Mouse (Mus musculus) CD8-positive naive resting alpha-beta T cell, adult 2 months (primary cell): Measurements from ENCODE around the gene Ndufv2.

Experiments
- DNase-seq, 2 experiments: peaks; one replicate each; pipeline ENCODE4 v3.0.0; 2022; ENCODE audit warnings: low read depth in 2 of 2, low spot score in 2 of 2

Gene Ndufv2

GRCm38 (mm10) chr17:66101380-66102330, at the start of gene Ndufv2:
Gene Ndufv2 (minus strand): TSS chr17:66101559.
- DNase-seq = peak; percentile 81 to 82

DNA sequence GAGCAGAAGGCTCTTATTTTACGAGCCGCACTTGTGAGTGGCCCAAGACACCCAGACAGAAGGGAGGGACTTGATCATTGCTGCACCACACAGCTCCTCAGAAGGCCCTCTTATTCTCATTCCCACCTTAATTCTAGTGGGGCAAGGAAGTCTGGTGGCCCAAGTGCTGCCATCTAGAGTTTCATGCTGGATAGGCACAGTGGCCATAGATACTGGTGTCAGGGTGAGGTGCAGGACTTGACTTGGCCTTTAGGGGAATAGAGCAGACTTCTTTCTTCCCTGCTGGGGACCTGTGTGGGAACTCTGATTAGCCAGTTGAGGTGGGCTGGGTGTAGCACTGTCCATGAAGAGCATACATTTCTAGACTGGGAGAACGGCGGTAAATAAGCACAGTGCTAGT, 29.9 kb upstream of the Ndufv2 start:
- DNase-seq = peak in 1 of 2 experiments; percentile 16

DNA sequence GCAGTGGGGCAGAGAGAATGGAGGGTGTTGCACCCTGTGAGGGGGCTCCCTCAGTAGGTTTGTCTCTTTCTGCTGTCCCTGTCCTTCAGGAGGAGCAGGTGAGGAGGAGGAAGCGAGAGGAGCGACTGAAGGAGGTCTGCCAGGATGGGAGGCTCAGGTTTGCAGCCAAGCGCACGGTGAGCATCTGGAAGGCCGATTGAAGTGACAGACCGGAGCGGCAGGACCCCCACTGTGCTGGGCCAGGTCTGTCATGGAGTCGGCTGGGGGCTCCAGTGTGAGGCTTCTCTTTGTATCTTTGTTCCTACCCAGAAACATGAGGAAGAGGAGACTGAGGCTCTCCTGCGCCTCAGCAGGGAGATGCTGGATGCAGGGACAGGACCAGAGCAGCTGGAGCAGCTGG, 29.0 kb upstream of the Ndufv2 start:
- DNase-seq = no peak

GRCm38 (mm10) chr17:66125211-66125610, 23.9 kb upstream of the Ndufv2 start:
- DNase-seq = no peak

GRCm38 (mm10) chr17:66123816-66124610, 22.7 kb upstream of the Ndufv2 start:
- DNase-seq = no peak

DNA sequence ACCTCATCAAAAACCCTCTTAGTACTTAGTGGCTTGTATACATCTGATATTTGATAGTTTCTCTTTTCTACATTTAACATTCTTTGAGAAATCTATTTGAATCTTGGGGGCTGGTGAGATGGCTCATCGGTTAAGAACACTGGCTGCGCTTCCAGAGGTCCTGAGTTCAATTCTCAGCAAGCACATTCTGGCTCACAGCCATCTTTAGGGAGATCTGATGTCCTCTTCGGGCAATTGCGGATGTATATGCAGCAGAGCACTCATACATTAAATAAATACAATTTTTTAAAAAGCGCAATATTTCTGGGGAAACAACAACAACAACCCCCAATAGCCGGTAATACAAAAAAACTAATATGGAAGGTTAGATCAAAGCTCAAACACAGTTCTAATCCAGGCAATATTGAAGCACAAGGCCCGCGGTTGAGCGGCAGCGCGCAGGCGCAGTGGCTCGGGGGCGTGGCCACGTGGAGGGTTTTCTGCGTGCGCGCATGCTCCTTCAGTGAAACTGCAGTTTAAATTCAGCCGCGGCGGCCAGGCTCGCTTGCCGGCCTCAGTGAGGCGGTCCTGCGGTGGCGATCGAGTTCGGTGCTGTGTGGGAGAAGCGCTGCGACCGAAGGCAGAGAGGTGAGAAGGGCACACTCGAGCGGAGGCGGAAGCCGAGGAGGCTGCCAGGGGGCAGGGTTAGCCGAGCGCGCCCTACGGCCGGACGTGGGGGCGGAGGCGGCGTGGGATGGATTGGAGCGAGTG, 21.9 kb upstream of the Ndufv2 start, which contains the start of gene Ddx11:
Gene Ddx11, plus strand, starts transcription at position 455 of the 750 bp plus-strand sequence.
- peak; percentile 89 to 93 for DNase-seq

DNA sequence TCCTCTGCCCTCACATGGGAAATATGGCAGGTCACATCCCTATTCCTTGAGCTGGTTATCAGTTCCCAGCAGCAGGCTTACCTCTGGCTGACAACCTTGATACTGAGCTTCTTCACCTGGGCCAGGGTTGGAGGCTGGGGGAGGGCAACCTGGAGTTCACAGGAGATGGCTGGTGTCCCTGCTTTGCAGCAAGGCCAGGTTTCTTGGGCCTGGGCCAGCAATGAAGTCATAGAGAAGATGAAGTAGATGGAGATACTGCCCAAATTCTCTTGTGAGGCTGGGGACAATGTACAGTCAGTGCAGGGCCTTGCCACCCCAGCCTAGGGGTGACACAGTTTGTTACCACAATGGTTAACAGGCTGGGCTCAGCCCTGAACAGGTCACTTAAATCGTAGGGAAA, 19.3 kb upstream of the Ndufv2 start:
- DNase-seq = no peak

GRCm38 (mm10) chr17:66118991-66119390, 17.6 kb upstream of the Ndufv2 start:
- no peak for DNase-seq

DNA sequence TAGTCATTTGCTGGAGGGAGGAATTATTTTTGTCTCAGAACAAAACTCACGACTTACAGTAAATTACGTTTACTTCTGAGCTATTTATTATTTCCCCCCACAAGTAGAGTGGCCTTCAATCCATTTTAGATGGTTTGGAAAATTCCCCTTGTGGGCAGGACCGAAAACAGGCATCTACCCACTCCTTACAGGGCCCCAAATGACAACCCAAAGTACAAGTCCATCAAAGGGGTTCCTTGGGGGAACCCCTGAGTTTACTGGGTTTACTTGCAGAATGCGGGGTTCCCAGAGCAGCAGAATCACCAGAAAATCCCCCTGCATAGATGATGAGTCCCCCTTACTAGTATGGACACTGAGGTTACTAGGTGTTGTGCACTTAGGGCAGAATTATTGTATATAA, 10.8 kb upstream of the Ndufv2 start:
- no peak for DNase-seq

DNA sequence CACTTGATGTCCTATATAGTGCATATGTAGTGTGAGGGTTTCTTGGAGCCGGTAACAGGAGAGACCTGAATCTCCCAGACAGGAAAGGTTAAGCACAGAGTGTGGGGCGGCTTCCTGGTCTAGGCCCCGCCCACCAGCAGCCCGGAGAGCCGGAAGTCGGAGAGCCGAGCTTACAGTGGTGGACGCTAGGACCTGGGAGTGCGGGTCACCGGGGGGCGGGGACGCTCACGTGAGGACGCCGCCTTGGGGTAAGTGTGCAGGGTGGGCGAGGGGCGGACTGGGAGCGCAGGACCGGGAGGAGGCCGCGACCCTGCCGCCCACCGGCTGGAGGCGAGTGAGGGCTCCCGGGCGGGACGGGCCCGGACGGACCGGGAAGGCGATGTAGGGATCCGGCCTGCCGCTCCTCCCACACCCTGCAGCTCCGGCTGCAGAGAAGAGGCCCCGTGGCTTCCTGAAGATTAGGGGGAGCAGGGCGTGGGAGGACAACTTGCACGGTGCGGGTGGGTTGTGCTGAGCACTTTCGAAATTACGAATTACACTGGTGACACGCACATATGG, 10.1 kb upstream of the Ndufv2 start, which contains the start of gene Washc1:
Gene Washc1, plus strand, starts transcription at position 144 of the 558 bp plus-strand sequence.
- DNase-seq = peak; percentile 72 to 74

GRCm38 (mm10) chr17:66110746-66111145, 9.4 kb upstream of the Ndufv2 start:
- DNase-seq = no peak

DNA sequence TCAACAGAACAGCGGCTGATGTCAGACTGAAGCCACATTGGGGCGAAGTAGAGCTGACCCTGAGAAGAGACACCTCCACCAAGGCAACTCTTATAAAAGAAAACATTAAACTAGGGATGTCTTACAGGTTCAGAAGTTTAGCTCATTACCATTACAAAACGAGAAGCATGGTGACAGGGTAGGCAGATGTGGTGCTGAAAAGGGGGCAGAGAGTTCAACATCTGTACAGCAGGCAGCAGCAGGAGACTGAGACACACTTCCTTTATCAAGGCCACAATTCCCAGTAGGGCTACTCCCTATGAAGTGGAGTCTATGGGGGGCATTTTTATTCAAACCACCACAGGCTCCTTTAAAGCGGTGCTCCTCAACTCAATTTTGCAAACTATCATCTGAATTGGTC, 6.8 kb upstream of the Ndufv2 start:
- DNase-seq = no peak

- DNase-seq = no peak
Measured at GRCm38 (mm10) chr17:66107466-66107865, 6.1 kb upstream of the Ndufv2 start.

DNA sequence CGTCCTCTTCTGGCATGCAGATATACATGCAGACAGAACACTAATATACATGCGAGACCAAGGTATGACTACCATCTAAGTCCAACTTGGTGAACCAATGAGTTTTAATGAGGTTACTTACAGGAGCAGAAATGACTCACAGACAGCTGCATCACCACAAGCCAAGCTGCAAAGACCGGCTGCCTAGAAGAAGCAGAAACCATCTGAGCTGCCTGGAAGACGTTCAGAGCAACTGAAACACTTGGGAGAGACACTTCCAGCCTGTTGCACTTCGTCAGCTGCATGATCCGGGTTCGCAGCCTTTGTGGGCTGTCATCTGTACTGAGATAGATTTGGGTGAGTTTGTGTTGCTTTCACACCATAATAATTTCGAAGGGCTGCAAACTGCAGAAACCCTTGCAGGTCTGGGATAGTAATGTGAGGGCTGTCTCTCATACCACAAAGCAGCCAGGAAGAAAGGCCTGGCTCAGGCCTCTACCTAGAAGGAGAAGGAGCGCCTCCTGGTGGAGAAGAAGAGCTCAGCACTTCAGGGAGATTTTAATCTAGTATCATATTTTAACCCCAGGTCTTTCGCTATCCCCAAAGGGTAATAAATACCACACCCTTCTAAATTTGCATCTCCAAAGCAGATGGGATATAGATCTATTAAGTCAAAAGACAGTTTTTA, 5.4 kb upstream of the Ndufv2 start:
- DNase-seq = peak; percentile 54 to 69

GRCm38 (mm10) chr17:66104076-66104475, 2.7 kb upstream of the Ndufv2 start:
- DNase-seq = no peak

DNA sequence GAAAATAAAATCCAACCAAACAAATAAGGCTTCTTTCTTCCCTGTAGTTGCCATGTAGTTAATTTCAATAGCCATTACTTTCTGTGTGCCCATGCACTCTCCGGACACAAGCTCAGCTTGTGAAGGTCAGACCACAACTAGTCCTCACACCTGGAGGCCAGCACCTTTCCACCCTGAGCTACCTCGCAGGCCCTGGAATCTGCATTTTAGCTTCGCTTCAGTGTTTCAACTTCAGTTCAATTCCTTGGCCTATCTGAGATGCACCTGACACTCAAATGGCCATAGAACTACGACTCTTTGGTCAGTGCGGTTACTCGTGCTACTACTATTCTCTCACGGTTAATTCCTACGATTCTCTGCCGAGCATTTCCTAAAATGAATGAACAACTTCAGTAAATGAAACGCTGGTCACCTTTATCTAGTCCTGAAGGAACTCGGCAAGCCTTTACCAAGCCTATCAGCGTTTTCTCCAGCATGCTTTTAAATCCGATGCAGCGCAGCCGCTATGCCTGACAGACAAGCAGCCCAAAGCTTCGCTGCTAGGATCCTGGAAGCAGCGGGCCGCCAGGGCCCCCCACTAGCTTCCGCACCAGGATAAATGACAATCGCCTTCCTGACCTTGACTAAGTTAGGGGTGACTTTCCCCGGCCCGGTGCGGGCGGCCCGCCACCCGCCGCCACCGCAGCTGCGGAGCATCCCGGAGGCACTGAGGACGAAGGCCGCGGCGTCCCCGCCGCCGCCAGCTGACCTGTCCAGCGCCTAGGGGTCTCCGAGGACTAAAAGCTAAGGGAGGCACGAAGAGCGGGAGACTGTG, 586 bp downstream of the Ndufv2 start:
- DNase-seq = no peak

- DNase-seq = no peak
Measured at GRCm38 (mm10) chr17:66092664-66093063, 8.7 kb downstream of the Ndufv2 start.

DNA sequence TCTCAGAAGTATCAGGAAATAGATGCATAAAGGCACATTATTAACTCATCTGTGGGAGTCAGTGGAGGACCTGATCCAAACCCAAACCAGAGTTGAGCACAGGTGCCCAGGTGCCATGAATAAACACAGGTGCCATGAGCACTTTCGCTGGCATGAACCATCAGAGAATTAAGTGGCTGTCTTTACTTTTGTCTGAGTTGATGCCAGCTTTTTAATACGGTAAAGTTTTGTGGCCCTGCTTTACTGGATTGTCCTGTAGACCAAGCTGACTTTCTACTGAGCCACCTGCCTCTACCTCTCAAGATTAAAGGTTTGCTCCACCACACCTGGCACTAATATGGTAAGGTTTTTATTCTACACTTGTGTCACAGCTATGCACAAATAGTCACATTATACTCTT, 9.3 kb downstream of the Ndufv2 start:
- no peak for DNase-seq

GRCm38 (mm10) chr17:66091392-66091791, 10.0 kb downstream of the Ndufv2 start:
- no peak for DNase-seq
